Mouse (Mus musculus) cortical plate, adult 2 months (tissue): ENCODE results near the gene Ilf2. TPM values are rescaled to one million over a fixed set of nuclear protein-coding genes. Genes with fewer than 3 reads are reported as not detected.
A peak's percentile ranks its signal among the peaks of the same experiment; 100 is the strongest.

Experiments
- H3K27ac ChIP-seq: fragments of 200-500 bp; 2 replicates; pipeline ENCODE4 v1.5.1; 2012; ENCODE audit warnings: low read length, control low read depth, inconsistent platforms; ENCODE audit not compliant: insufficient read depth
- H3K4me1 ChIP-seq: fragments of 200-500 bp; 2 replicates; pipeline ENCODE4 v1.6.1; 2011; ENCODE audit warnings: low read length; ENCODE audit not compliant: control insufficient read depth, insufficient read depth
- H3K4me3 ChIP-seq: fragments of 200-500 bp; 2 replicates; pipeline ENCODE4 v1.5.1; 2011; ENCODE audit warnings: mild to moderate bottlenecking, low read length, control low read depth; ENCODE audit not compliant: insufficient read depth
- CTCF ChIP-seq: fragments of 200-500 bp; IDR thresholded peaks from 2 replicates; pipeline ENCODE4 v1.5.1; 2011; ENCODE audit warnings: mild to moderate bottlenecking, control low read depth, low read length; ENCODE audit not compliant: insufficient read depth; ENCODE audit errors: extremely low read depth
- POLR2A ChIP-seq: fragments of 200-500 bp; IDR thresholded peaks from 2 replicates; pipeline ENCODE4 v1.6.1; 2011; ENCODE audit warnings: mild to moderate bottlenecking, low read length, control low read depth; ENCODE audit not compliant: insufficient read depth; ENCODE audit errors: extremely low read depth
- polyA plus RNA-seq: library from polyadenylated mRNA; depleted of rRNA; stranded (reverse); fragments of >200 nt; gene quantifications from 2 replicates; pipeline ENCODE4 v1.2.3, GENCODE M21; 2012

Gene Ilf2
- polyA plus RNA-seq, 1 experiment = 78.7 TPM

DNA sequence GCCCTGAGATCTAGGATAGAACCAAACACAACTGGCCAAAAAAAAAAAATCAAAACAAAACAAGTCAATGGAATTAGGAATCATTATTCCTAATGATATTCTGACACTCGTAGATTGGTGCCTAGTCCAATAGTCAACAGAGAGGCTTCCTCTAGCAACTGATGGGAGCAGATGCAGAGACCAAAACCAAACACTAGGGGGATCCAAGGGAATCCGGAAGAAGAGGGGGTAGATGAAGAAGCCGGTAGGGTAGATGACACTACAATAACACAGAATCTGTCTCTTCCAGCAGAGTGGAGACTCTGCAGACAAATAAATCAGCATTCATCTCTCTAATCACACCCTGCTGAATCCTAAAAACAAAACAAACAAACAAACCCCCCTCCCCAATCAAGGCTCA, 3.7 kb upstream of the Ilf2 start:
- no peak overlapping the region for H3K27ac ChIP-seq
- peaks cover 1% of the 10 kb centered on the region; the same call in 1 of the 2 replicates for H3K4me1 ChIP-seq
- no peak overlapping the region for H3K4me3 ChIP-seq
- TF ChIP-seq CTCF (peak; percentile 33; the same call in 1 of the 2 replicates), POLR2A (no peak)

DNA sequence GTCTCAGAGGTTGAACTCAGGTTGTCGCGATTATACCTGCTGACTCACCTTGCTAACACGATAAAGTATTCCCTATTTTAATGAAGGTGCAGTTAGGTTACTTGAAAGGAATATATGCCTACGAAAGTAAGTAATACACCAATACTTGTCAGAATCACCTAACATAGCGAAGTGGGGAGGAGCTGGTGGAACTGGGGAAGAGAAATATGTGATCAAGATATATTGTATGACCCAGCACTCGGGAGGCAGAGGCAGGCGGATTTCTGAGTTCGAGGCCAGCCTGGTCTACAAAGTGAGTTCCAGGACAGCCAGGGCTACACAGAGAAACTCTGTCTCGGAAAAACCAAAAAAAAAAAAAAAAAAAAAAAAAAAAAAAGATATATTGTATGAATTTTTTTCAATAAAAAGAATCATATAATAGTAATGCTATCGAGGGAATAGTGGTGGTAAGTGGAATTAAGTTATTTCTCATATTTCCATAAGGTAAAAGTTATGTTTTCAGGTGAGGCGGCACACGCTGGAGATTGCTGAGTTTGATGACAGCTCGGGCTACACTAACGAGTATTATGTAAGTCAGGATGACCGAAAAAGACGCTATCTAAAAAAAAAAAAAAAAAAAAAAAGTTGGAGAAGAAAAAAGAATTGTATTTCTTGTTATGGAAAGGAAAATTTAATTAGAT, 635 bp upstream of the Ilf2 start:
- no peak for TF ChIP-seq POLR2A
- no peak for TF ChIP-seq CTCF
- Histone ChIP-seq H3K4me1 (peaks cover 1% of the 10 kb centered on the region; the same call in 1 of the 2 replicates), H3K4me3 (peak overlapping the region; percentile 18), H3K27ac (no peak overlapping the region)

DNA sequence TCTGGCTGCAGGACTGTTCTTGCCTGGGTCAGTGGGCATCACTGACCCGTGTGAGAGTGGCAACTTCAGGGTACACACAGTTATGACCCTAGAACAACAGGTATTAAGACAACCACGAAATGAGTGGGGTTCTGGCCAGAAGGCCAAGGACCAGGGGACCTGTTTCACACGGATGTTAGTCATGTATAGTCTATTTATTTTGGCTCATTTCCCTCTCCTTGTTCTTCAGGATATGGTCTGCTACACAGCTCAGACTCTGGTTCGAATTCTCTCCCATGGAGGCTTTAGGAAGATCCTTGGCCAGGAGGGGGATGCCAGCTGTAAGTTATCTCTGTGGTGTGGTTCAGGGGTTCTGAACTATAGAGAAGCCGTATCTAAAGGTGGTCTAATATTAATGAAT, 11.1 kb downstream of the Ilf2 start:
- no peak for TF ChIP-seq POLR2A
- TF ChIP-seq CTCF = no peak
- no peak overlapping the region for H3K4me3 ChIP-seq
- no peak overlapping the region for H3K27ac ChIP-seq
- no peaks in the 10 kb centered on the region for H3K4me1 ChIP-seq

DNA sequence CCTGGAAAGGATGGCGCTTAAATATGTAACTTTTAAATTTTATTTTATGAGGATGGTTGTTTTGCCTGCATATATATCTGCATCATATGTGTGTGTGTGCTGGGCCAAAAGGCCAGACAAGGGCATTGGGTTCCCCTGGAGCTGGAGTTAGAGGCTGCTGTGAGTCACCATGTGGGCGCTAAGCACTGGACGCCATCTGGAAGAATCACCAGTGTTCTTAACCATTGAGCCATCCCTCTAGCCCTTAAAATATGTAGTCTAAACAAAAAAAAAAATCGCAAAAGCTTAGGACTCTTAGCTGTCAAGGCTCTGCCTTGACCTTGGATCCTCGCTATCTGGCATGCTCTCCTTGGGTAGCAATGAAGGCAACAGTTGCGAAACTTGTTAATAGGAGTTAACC, 12.7 kb downstream of the Ilf2 start:
- TF ChIP-seq POLR2A (no peak), CTCF (no peak)
- Histone ChIP-seq H3K27ac (no peak overlapping the region), H3K4me1 (no peaks in the 10 kb centered on the region), H3K4me3 (no peak overlapping the region)

DNA sequence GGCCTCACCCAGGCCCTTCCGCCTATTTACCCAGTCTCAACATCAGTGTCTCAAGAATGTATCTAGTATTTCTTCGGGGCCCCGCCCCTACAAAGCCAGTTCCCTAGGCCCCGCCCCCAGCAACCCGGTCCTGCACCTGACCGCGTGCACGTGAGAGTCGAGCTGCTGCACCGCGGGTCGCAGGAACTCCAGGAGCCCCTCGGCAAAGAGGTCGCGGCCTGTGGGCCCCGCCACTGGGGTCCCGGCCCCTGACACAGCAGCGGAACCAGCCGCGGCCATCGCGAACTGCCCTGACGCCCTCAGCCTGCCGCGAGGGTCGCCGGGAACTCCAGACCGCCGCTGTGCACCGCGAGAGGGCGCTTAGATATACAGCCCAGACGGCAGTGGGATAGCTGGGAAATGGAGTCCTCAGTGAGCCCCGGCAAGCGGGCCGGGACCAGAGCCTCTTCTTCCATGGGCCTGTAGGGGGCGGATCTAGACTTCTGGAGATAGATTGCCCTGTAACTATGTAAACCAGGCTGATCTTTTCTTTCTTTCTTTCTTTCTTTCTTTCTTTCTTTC, 14.8 kb downstream of the Ilf2 start, which contains the start of gene Snapin:
TSS of gene Snapin (minus strand) at position 338 of the 561 bp plus-strand sequence.
- TF ChIP-seq CTCF = peak; percentile 62
- TF ChIP-seq POLR2A = peak; percentile 55; the same call in 1 of the 2 replicates
- no peaks in the 10 kb centered on the region for H3K4me1 ChIP-seq
- peak within 1 kb of the TSS; percentile 69 for H3K27ac ChIP-seq
- peak within 1 kb of the TSS; percentile 55 for H3K4me3 ChIP-seq

DNA sequence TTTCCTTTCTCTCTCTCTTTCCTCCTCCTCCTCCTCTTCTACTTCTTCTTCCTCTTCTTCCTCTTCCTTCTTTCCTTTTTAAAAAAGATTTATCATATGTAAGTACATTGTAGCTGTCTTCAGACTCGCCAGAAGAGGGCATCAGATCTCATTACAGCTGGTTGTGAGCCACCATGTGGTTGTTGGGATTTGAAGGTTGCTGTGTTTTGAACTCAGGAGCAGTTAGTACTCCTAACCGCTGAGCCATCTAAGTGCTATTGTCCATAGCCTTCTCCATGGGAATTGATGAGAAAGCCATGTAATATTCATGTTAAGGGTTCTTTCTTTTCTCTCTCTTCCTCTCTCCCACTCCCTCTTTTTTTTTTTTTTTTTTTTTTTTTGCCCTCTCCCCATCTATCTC, 15.4 kb downstream of the Ilf2 start:
- no peak for TF ChIP-seq CTCF
- TF ChIP-seq POLR2A = no peak
- no peak overlapping the region; the same call in 1 of the 2 replicates for H3K4me3 ChIP-seq
- H3K27ac ChIP-seq = no peak overlapping the region
- H3K4me1 ChIP-seq = no peaks in the 10 kb centered on the region

DNA sequence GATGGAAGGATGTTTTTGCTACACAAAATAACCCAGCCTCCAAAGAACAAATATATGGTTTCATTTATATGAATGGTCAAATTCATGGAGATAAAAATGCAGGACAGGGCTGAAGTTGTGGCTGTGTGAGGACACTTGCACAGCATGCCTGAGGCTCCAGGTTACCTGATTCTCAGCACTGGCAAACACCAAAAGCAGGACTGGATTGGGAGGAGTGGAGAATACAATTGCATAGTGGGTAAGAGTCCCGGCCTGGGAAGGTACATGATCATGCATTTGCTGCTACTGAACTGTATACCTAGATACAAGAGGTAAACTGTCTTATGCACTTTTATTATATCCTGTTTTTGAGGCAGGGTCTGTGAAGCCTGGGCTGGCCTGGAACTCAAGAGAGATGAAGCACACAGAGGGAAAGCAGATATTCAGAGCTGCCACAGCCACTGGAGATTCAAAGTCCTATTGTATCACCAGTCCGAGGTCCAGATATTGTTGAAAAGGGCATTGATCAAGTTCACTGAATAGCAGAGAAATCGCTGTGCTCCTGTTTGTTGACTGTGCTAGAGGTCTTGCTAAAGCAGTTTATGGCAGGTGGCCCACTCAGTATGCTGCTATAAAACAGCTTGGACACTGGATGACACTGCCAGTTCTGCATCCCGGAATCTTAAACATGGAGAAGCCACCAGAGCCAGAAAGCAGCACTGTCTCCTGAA, 18.1 kb downstream of the Ilf2 start:
- Histone ChIP-seq H3K27ac (no peak overlapping the region), H3K4me1 (no peaks in the 10 kb centered on the region), H3K4me3 (no peak overlapping the region)
- no peak for TF ChIP-seq POLR2A
- TF ChIP-seq CTCF = no peak

DNA sequence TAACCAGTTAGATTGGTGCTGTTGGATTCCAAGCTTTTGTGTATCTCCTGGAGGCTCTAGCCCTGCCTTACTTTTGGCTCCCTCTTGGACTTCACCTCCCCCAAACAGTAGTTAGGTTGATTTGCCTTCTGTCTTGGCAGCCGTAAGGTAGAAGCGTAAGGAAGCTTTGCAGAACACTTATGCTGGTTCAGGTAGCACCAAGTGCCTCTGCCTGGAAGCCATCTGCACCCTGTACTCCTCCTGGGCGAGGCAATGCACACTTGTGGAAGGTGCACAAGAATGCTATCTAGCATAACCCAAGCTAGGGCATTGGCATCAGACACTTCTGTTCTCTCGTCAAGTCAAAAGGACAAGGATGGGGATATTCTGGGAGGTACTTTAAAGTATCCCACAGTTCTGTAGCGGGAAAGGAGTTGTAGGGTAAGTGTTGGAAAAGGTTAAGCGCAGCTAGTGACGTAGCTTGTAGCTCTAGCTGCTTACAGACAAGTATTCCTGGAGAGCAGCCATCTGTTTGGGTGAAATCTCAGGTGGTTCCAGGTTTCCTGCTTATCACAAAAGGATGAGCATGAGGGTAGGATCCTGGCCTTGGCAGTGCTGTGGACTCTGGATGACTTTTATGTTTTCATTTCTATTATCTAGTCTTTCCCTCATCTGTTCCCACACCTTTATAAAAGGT, 20.1 kb downstream of the Ilf2 start:
- Histone ChIP-seq H3K4me1 (no peaks in the 10 kb centered on the region), H3K27ac (no peak overlapping the region), H3K4me3 (no peak overlapping the region)
- TF ChIP-seq POLR2A (0 out of 2 replicates have a peak, but pooled peaks have one; percentile 1), CTCF (no peak)

DNA sequence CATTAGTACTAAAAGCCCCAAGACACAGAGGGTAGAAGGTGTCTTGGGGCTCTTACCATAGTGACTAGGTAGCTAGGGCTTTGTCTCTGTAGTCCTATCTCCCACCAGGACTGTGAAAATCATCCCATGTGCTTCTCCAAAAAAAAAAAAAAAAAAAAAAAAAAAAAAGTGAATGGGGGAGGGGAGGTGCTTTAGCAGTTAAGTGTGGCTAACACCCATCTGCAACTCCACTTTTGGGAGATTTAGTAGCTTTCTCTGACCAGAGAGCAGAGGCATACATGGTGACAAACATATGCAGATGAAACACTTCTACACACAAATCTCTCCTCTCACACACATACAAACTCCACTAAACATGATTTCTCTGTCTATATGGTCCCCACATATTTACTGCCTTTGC, 21.7 kb downstream of the Ilf2 start:
- Histone ChIP-seq H3K4me3 (no peak overlapping the region), H3K4me1 (no peaks in the 10 kb centered on the region), H3K27ac (no peak overlapping the region)
- TF ChIP-seq POLR2A (no peak), CTCF (no peak)
